ENCODE assay signal across 20 mouse cellular contexts in the genomic region with DNA sequence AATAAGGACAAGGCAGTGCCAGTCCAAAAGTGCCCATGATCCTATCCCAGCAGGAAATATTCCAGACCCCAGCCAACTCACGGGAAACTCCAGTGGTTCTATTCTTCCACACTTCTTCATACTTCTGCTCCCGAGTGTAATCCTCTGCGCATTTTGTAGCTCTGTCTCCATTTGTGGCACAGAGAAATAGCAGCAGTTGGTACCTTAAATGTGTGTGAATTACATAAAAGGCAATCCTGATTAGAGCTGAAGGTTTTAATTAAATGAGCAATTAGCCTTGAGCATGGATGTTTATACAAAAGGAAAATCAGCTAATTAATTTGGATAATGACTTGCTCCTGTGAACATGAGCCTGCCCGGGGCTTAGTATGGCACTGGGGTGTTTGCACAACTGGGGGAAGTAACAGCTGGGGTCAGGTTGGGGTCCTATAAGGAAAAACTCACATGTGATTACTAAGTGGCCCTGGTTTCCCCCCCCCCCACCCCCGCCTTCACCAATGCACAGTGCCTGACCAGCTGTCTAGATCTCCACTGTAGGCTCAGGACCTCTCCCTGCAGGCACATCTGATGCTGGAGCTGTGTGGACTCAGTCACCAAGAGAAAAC.
DNase-seq lines count a peak whose midpoint lies in the region; ATAC-seq lines count a peak whose summit lies in the region.
"Had no signal": no experiment of that assay in that cellular context is flagged by ENCODE, and none has a peak within 500 bp of the region (broad histone marks: within the 10 kb centered on the region; RNA-seq: fewer than 3 reads in every experiment).

No protein-coding gene starts in this region.

- H3K4me1 ChIP-seq in midbrain, embryonic 14.5 days (ENCODE audit: control insufficient read depth, insufficient read depth, low read length): peaks cover 7% of the 10 kb centered on the region; the same call in 1 of the 2 replicates
- no peaks in the 10 kb centered on the region for H3K4me1 ChIP-seq in midbrain, embryonic 11.5 days (ENCODE audit: control insufficient read depth, insufficient read depth, low read length)
- peaks cover 12% of the 10 kb centered on the region for H3K4me1 ChIP-seq in embryonic facial prominence, embryonic 10.5 days
- H3K4me1 ChIP-seq in forebrain, embryonic 13.5 days: peaks cover 13% of the 10 kb centered on the region
- H3K4me1 ChIP-seq: liver, embryonic 15.5 days had no signal

- H3K9ac ChIP-seq in midbrain, embryonic 14.5 days (replicated peaks; ENCODE audit: low read length): no peak overlapping the region
- no peak overlapping the region for H3K9ac ChIP-seq in midbrain, embryonic 11.5 days (ENCODE audit: low read length)
- H3K9ac ChIP-seq in forebrain, embryonic 13.5 days: no peak overlapping the region
- H3K9ac ChIP-seq: embryonic facial prominence, embryonic 13.5 days; limb, embryonic 15.5 days; liver, embryonic 15.5 days had no signal

- no peak overlapping the region for H3K4me3 ChIP-seq in midbrain, embryonic 14.5 days (replicated peaks; ENCODE audit: low read depth, low read length)
- no peak overlapping the region for H3K4me3 ChIP-seq in midbrain, embryonic 11.5 days (ENCODE audit: low read depth, low read length)
- no peak overlapping the region for H3K4me3 ChIP-seq in embryonic facial prominence, embryonic 10.5 days
- no peak overlapping the region for H3K4me3 ChIP-seq in forebrain, embryonic 13.5 days
- H3K4me3 ChIP-seq: embryonic facial prominence, embryonic 13.5 days; heart, embryonic 10.5 days; limb, embryonic 15.5 days; liver, embryonic 15.5 days had no signal

- WGBS in midbrain, embryonic 14.5 days: 59% methylated on average over 5 of the region's 5 CpGs
- WGBS in midbrain, embryonic 11.5 days: 80% methylated on average over 5 of the region's 5 CpGs
- 57% methylated on average over 5 of the region's 5 CpGs for WGBS in embryonic facial prominence, embryonic 10.5 days
- 26% methylated on average over 5 of the region's 5 CpGs for WGBS in forebrain, embryonic 13.5 days

- no peak overlapping the region for H3K4me2 ChIP-seq in midbrain, embryonic 14.5 days (ENCODE audit: low read length)
- H3K4me2 ChIP-seq in midbrain, embryonic 11.5 days: no peak overlapping the region
- H3K4me2 ChIP-seq in forebrain, embryonic 13.5 days: no peak overlapping the region
- H3K4me2 ChIP-seq: embryonic facial prominence, embryonic 13.5 days; limb, embryonic 15.5 days; liver, embryonic 15.5 days had no signal

- no peaks in the 10 kb centered on the region for H3K27me3 ChIP-seq in midbrain, embryonic 14.5 days (ENCODE audit: control insufficient read depth, insufficient read depth, low read length)
- no peaks in the 10 kb centered on the region for H3K27me3 ChIP-seq in midbrain, embryonic 11.5 days (ENCODE audit: control insufficient read depth, insufficient read depth, low read length)
- peaks cover 31% of the 10 kb centered on the region for H3K27me3 ChIP-seq in embryonic facial prominence, embryonic 10.5 days (replicated peaks; ENCODE audit: low read depth, poor library complexity, severe bottlenecking)
- peaks cover 89% of the 10 kb centered on the region for H3K27me3 ChIP-seq in forebrain, embryonic 13.5 days
- H3K27me3 ChIP-seq: embryonic facial prominence, embryonic 13.5 days; limb, embryonic 15.5 days; liver, embryonic 15.5 days had no signal

- peak; percentile 28 for DNase-seq in midbrain, embryonic 14.5 days
- DNase-seq in midbrain, embryonic 11.5 days (ENCODE audit: low spot score, missing footprints): no peak
- peak; percentile 38 for DNase-seq in embryonic facial prominence, embryonic 10.5 days (ENCODE audit: low spot score)
- peak; percentile 22 for DNase-seq in retina, embryonic 14.5 days (ENCODE audit: low spot score)
- DNase-seq in embryo, embryonic 10 days (ENCODE audit: low spot score): no peak
- DNase-seq in thymus, postnatal 25 days: no peak
- DNase-seq: adrenal gland, adult 8-10 months; cerebellum, adult 9-11 months; gastrocnemius, postnatal 36 days; kidney, adult 11 months; right cerebral cortex, postnatal 14 days; spleen, adult 18-20 months; thymus, adult 2 months had no signal

- H3K27ac ChIP-seq in midbrain, embryonic 14.5 days (replicated peaks; ENCODE audit: low read depth, low read length): no peak overlapping the region
- H3K27ac ChIP-seq in midbrain, embryonic 11.5 days (ENCODE audit: low read depth, low read length): no peak overlapping the region
- no peak overlapping the region for H3K27ac ChIP-seq in embryonic facial prominence, embryonic 10.5 days (replicated peaks)
- no peak overlapping the region for H3K27ac ChIP-seq in forebrain, embryonic 13.5 days
- H3K27ac ChIP-seq: embryonic facial prominence, embryonic 13.5 days; heart, embryonic 10.5 days; kidney, postnatal 0 days; limb, embryonic 15.5 days; liver, embryonic 15.5 days had no signal

- no peak for ATAC-seq in midbrain, embryonic 14.5 days (ENCODE audit: low FRiP score, low TSS enrichment)
- ATAC-seq in midbrain, embryonic 11.5 days (ENCODE audit: low FRiP score): no peak
- peak; percentile 81 for ATAC-seq in forebrain, embryonic 13.5 days
- ATAC-seq: midbrain, embryonic 16.5 days had no signal

- no peaks in the 10 kb centered on the region for H3K9me3 ChIP-seq in midbrain, embryonic 14.5 days (ENCODE audit: control insufficient read depth, low read length)
- no peaks in the 10 kb centered on the region for H3K9me3 ChIP-seq in midbrain, embryonic 11.5 days (ENCODE audit: control insufficient read depth, low read length)
- H3K9me3 ChIP-seq in embryonic facial prominence, embryonic 10.5 days: no peaks in the 10 kb centered on the region
- no peaks in the 10 kb centered on the region for H3K9me3 ChIP-seq in forebrain, embryonic 13.5 days (replicated peaks)
- H3K9me3 ChIP-seq: embryonic facial prominence, embryonic 13.5 days; heart, embryonic 10.5 days; limb, embryonic 15.5 days; liver, embryonic 15.5 days had no signal

- H3K36me3 ChIP-seq in midbrain, embryonic 14.5 days (ENCODE audit: control insufficient read depth, insufficient read depth, low read length): no peaks in the 10 kb centered on the region
- no peaks in the 10 kb centered on the region for H3K36me3 ChIP-seq in midbrain, embryonic 11.5 days (ENCODE audit: control insufficient read depth, insufficient read depth, low read length)
- no peaks in the 10 kb centered on the region for H3K36me3 ChIP-seq in embryonic facial prominence, embryonic 10.5 days (replicated peaks)
- no peaks in the 10 kb centered on the region for H3K36me3 ChIP-seq in forebrain, embryonic 13.5 days (ENCODE audit: poor library complexity, severe bottlenecking)
- H3K36me3 ChIP-seq: embryonic facial prominence, embryonic 13.5 days; heart, embryonic 10.5 days; limb, embryonic 15.5 days; liver, embryonic 15.5 days had no signal

Comparison
In these comparisons a context has a peak if more than half of its experiments do, and no peak if none do; other contexts are left out.
1. DNase-seq: peak in midbrain, embryonic 14.5 days (single experiment), embryonic facial prominence, embryonic 10.5 days (single experiment) and retina, embryonic 14.5 days (single experiment); none in midbrain, embryonic 11.5 days (single experiment), embryo, embryonic 10 days (single experiment) and thymus, postnatal 25 days (single experiment).